In the genomic region with DNA sequence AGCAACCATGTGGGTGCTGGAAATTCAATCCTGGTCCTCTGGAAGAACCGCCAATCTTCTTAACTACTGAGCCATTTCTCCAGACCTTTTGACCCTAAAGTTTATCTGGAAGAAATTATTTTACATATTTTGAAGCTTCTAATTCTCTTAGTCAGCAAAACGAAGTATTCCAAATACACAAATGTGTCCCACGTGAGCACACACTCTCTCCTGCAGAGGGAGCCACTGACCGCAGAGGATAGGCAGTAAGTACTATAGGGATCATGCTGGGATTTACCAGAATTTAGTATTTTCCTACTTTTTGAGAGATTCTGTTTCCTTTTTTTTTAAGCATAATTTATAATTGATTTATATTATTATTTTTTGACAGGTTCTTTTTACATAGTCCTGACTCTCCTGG, we compare ENCODE assay signal across 9 mouse cellular contexts. TPM values are rescaled to one million over a fixed set of nuclear protein-coding genes. Genes with fewer than 3 reads are reported as not detected.
DNase-seq lines count a peak whose midpoint lies in the region; ATAC-seq and TF ChIP-seq lines count a peak whose summit lies in the region.
"Had no signal": no experiment of that assay in that cellular context is flagged by ENCODE, and none has a peak within 500 bp of the region (broad histone marks: within the 10 kb centered on the region; RNA-seq: fewer than 3 reads in every experiment).

No protein-coding gene starts in this region.

- no peak for TF ChIP-seq POLR2A in cortical plate, adult 2 months (IDR thresholded peaks at IDR 0.05; ENCODE audit: extremely low read depth, insufficient read depth, low read length)

- WGBS in midbrain, embryonic 11.5 days, result 47% methylated on average over 4 of the region's 4 CpGs
- WGBS in midbrain, embryonic 10.5 days, result 46% methylated on average over 4 of the region's 4 CpGs

- peak; percentile 73 for DNase-seq in adrenal gland, postnatal 10 days
- DNase-seq in adrenal gland, adult 18-20 months (ENCODE audit: low spot score in 2 of 2), result no peak
- DNase-seq in midbrain, embryonic 11.5 days (ENCODE audit: low spot score, missing footprints), result peak; percentile 88
- DNase-seq in midbrain, embryonic 10.5 days (ENCODE audit: low spot score), result no peak
- DNase-seq in kidney, postnatal 25 days, result peak; percentile 77 to 81
- DNase-seq in spleen, adult 12 weeks (ENCODE audit: low spot score), result peak; percentile 7

- no peaks in the 10 kb centered on the region for H3K27me3 ChIP-seq in midbrain, embryonic 11.5 days (ENCODE audit: control insufficient read depth, insufficient read depth, low read length)
- H3K27me3 ChIP-seq in midbrain, embryonic 10.5 days (ENCODE audit: low read depth, poor library complexity, severe bottlenecking), result no peaks in the 10 kb centered on the region
- H3K27me3 ChIP-seq: heart, embryonic 15.5 days had no signal

- no peaks in the 10 kb centered on the region for H3K4me1 ChIP-seq in midbrain, embryonic 11.5 days (ENCODE audit: control insufficient read depth, insufficient read depth, low read length)
- H3K4me1 ChIP-seq in midbrain, embryonic 10.5 days, result no peaks in the 10 kb centered on the region
- H3K4me1 ChIP-seq in cortical plate, adult 2 months (ENCODE audit: control insufficient read depth, insufficient read depth, low read length), result no peaks in the 10 kb centered on the region
- H3K4me1 ChIP-seq: heart, embryonic 15.5 days had no signal

- no peak overlapping the region for H3K4me2 ChIP-seq in midbrain, embryonic 11.5 days
- H3K4me2 ChIP-seq: heart, embryonic 15.5 days had no signal

- peak; percentile 61 for TF ChIP-seq CTCF in cortical plate, adult 2 months (IDR thresholded peaks at IDR 0.05; ENCODE audit: extremely low read depth, insufficient read depth, low read length)

- no peaks in the 10 kb centered on the region for H3K9me3 ChIP-seq in midbrain, embryonic 11.5 days (ENCODE audit: control insufficient read depth, low read length)
- no peaks in the 10 kb centered on the region for H3K9me3 ChIP-seq in midbrain, embryonic 10.5 days (replicated peaks)
- H3K9me3 ChIP-seq: heart, embryonic 15.5 days had no signal

- H3K9ac ChIP-seq in midbrain, embryonic 11.5 days (ENCODE audit: low read length), result no peak overlapping the region
- H3K9ac ChIP-seq: heart, embryonic 15.5 days had no signal

- no peaks in the 10 kb centered on the region for H3K36me3 ChIP-seq in midbrain, embryonic 11.5 days (ENCODE audit: control insufficient read depth, insufficient read depth, low read length)
- H3K36me3 ChIP-seq in midbrain, embryonic 10.5 days, result no peaks in the 10 kb centered on the region
- H3K36me3 ChIP-seq: heart, embryonic 15.5 days had no signal

- no peak overlapping the region for H3K27ac ChIP-seq in midbrain, embryonic 11.5 days (ENCODE audit: low read depth, low read length)
- no peak overlapping the region for H3K27ac ChIP-seq in midbrain, embryonic 10.5 days (replicated peaks)
- H3K27ac ChIP-seq in cortical plate, adult 2 months (ENCODE audit: insufficient read depth, low read length), result no peak overlapping the region
- H3K27ac ChIP-seq: heart, embryonic 15.5 days had no signal

- no peak for ATAC-seq in midbrain, embryonic 11.5 days (ENCODE audit: low FRiP score)
- no peak for ATAC-seq in monocyte, adult 5-6 weeks (replicated peaks; ENCODE audit: insufficient number of reproducible peaks, low FRiP score, low TSS enrichment, poor library complexity, severe bottlenecking)

- no peak overlapping the region for H3K4me3 ChIP-seq in midbrain, embryonic 11.5 days (ENCODE audit: low read depth, low read length)
- no peak overlapping the region for H3K4me3 ChIP-seq in midbrain, embryonic 10.5 days
- no peak overlapping the region for H3K4me3 ChIP-seq in cortical plate, adult 2 months (ENCODE audit: insufficient read depth, low read length)
- H3K4me3 ChIP-seq: heart, embryonic 15.5 days had no signal

RNA-seq across cellular contexts. Expression of a gene that starts 7.1 kb away (rescaled TPM):
- 1 to 10 TPM; 5.5 to 6.1 TPM for total RNA-seq in adrenal gland, postnatal 10 days (2021)
- total RNA-seq in adrenal gland, adult 18-20 months (2021), result 1 to 10 TPM; 2.3 to 6.6 TPM
- polyA plus RNA-seq in midbrain, embryonic 11.5 days (2014; fragmentation: Nextera tagmentation; extraction: Ambion mirVana), result 0.18 and 0.30 TPM in 2 replicates
- polyA plus RNA-seq in midbrain, embryonic 10.5 days (2016; fragmentation: Nextera tagmentation; extraction: Ambion mirVana), result 0.57 TPM in 2 replicates
- polyA plus RNA-seq in cortical plate, adult 2 months (2012; rRNA removed), result 1.0 and 1.3 TPM in 2 replicates
- 0.10 to 0.78 TPM (median 0.32 TPM) in 3 replicates for total RNA-seq in monocyte, adult 5-6 weeks (2017)

RNA-seq across cellular contexts. Expression of a gene that starts 13.6 kb away (rescaled TPM):
- total RNA-seq in adrenal gland, postnatal 10 days (2021), result 100 to 1,000 TPM; 193 to 217 TPM
- total RNA-seq in adrenal gland, adult 18-20 months (2021), result 100 to 1,000 TPM; 178 to 202 TPM
- 169 and 183 TPM in 2 replicates for polyA plus RNA-seq in midbrain, embryonic 11.5 days (2014; fragmentation: Nextera tagmentation; extraction: Ambion mirVana)
- 203 and 205 TPM in 2 replicates for polyA plus RNA-seq in midbrain, embryonic 10.5 days (2016; fragmentation: Nextera tagmentation; extraction: Ambion mirVana)
- 108 and 118 TPM in 2 replicates for polyA plus RNA-seq in cortical plate, adult 2 months (2012; rRNA removed)
- 200 to 274 TPM (median 220 TPM) in 3 replicates for total RNA-seq in monocyte, adult 5-6 weeks (2017)

RNA-seq across cellular contexts. Expression of a gene that starts 18.7 kb away (rescaled TPM):
- total RNA-seq in adrenal gland, postnatal 10 days (2021), result 1 to 10 TPM; 5.8 to 9.8 TPM
- 1 to 10 TPM; 5.9 to 6.9 TPM for total RNA-seq in adrenal gland, adult 18-20 months (2021)
- polyA plus RNA-seq in midbrain, embryonic 11.5 days (2014; fragmentation: Nextera tagmentation; extraction: Ambion mirVana), result 128 and 133 TPM in 2 replicates
- polyA plus RNA-seq in midbrain, embryonic 10.5 days (2016; fragmentation: Nextera tagmentation; extraction: Ambion mirVana), result 60.0 and 104 TPM in 2 replicates
- 275 and 293 TPM in 2 replicates for polyA plus RNA-seq in cortical plate, adult 2 months (2012; rRNA removed)
- total RNA-seq in monocyte, adult 5-6 weeks (2017), result 0.39 to 0.64 TPM in 2 of 3 replicates, not detected in the other

RNA-seq across cellular contexts. Expression of a gene that starts 20.4 kb away (rescaled TPM):
- 100 to 1,000 TPM; 157 to 160 TPM for total RNA-seq in adrenal gland, postnatal 10 days (2021)
- total RNA-seq in adrenal gland, adult 18-20 months (2021), result 100 to 1,000 TPM; 144 to 158 TPM
- 50.6 and 52.7 TPM in 2 replicates for polyA plus RNA-seq in midbrain, embryonic 11.5 days (2014; fragmentation: Nextera tagmentation; extraction: Ambion mirVana)
- polyA plus RNA-seq in midbrain, embryonic 10.5 days (2016; fragmentation: Nextera tagmentation; extraction: Ambion mirVana), result 55.2 and 63.4 TPM in 2 replicates
- polyA plus RNA-seq in cortical plate, adult 2 months (2012; rRNA removed), result 135 and 137 TPM in 2 replicates
- 25.1 to 34.8 TPM (median 30.9 TPM) in 3 replicates for total RNA-seq in monocyte, adult 5-6 weeks (2017)

RNA-seq across cellular contexts. Expression of a gene that starts 23.0 kb away (rescaled TPM):
- total RNA-seq in adrenal gland, postnatal 10 days (2021), result 10 to 100 TPM; 69.1 to 79.0 TPM
- 10 to 100 TPM; 55.2 to 65.6 TPM for total RNA-seq in adrenal gland, adult 18-20 months (2021)
- polyA plus RNA-seq in midbrain, embryonic 11.5 days (2014; fragmentation: Nextera tagmentation; extraction: Ambion mirVana), result 54.6 and 59.1 TPM in 2 replicates
- polyA plus RNA-seq in midbrain, embryonic 10.5 days (2016; fragmentation: Nextera tagmentation; extraction: Ambion mirVana), result 58.2 and 61.1 TPM in 2 replicates
- polyA plus RNA-seq in cortical plate, adult 2 months (2012; rRNA removed), result 70.1 and 77.2 TPM in 2 replicates
- total RNA-seq in monocyte, adult 5-6 weeks (2017), result 45.0 to 55.1 TPM (median 54.5 TPM) in 3 replicates

Comparison
In these comparisons a context has a peak if more than half of its experiments do, and no peak if none do; other contexts are left out.
1. DNase-seq: peak in adrenal gland, postnatal 10 days (single experiment), midbrain, embryonic 11.5 days (single experiment), kidney, postnatal 25 days (2 of 2) and spleen, adult 12 weeks (single experiment); none in adrenal gland, adult 18-20 months (0 of 2) and midbrain, embryonic 10.5 days (single experiment).